Mouse (Mus musculus) bone marrow macrophage, adult 2 months (primary cell): ENCODE results near the gene AC129217.1. TPM values are rescaled to one million over a fixed set of nuclear protein-coding genes. Genes with fewer than 3 reads are reported as not detected.

Experiments
- H3K27ac ChIP-seq: 2 replicates; pipeline ENCODE4 v1.5.1; 2012; ENCODE audit warnings: low read depth, low read length; ENCODE audit not compliant: insufficient read depth
- H3K4me1 ChIP-seq: 2 replicates; pipeline ENCODE4 v1.6.1; 2012; ENCODE audit warnings: low read length; ENCODE audit not compliant: control insufficient read depth, insufficient read depth
- H3K4me3 ChIP-seq: 2 replicates; pipeline ENCODE4 v1.5.1; 2012; ENCODE audit warnings: mild to moderate bottlenecking, low read length, moderate library complexity; ENCODE audit not compliant: insufficient read depth
- CTCF ChIP-seq: IDR thresholded peaks from 2 replicates; pipeline ENCODE4 v1.5.1; 2012; ENCODE audit warnings: low read depth, mild to moderate bottlenecking, low read length, moderate library complexity
- POLR2A ChIP-seq: IDR thresholded peaks from 2 replicates; pipeline ENCODE4 v1.6.1; 2012; ENCODE audit warnings: mild to moderate bottlenecking, low read depth, low read length, borderline replicate concordance
- polyA plus RNA-seq: library from polyadenylated mRNA; stranded (reverse); fragments of >200 nt; gene quantifications from 2 replicates; pipeline ENCODE4 v1.2.4, GENCODE M21; 2012; ENCODE audit not compliant: missing spikeins, insufficient read depth, insufficient read length

The AC129217.1 gene
- polyA plus RNA-seq: 45.4 and 59.2 TPM in 2 replicates

DNA sequence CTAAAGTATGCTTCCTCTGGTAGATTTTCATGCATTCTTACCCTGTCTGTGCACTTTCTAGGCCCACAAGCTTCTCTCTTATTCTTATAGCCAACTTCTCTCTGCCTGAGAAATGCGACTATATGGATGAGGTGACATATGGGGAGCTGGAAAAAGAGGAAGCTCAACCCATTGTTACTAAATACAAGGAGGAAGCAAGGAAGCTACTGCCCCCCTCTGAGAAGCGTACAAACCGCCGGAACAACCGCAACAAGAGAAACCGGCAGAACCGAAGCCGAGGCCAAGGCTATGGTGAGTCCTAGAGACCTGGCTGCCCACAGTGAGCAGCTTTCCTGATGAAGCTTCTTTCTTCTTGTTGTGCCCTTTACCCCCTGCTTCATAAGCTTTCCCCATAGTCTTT lies at the start of gene AC129217.1:
AC129217.1 (plus strand) TSS at position 114 of the 400 bp plus-strand sequence.
- Histone ChIP-seq H3K4me1 (peaks cover 38% of the 10 kb centered on the region), H3K27ac (peak within 1 kb of the TSS; percentile 65), H3K4me3 (peak within 1 kb of the TSS; percentile 14)
- no peak for TF ChIP-seq POLR2A
- no peak for TF ChIP-seq CTCF

DNA sequence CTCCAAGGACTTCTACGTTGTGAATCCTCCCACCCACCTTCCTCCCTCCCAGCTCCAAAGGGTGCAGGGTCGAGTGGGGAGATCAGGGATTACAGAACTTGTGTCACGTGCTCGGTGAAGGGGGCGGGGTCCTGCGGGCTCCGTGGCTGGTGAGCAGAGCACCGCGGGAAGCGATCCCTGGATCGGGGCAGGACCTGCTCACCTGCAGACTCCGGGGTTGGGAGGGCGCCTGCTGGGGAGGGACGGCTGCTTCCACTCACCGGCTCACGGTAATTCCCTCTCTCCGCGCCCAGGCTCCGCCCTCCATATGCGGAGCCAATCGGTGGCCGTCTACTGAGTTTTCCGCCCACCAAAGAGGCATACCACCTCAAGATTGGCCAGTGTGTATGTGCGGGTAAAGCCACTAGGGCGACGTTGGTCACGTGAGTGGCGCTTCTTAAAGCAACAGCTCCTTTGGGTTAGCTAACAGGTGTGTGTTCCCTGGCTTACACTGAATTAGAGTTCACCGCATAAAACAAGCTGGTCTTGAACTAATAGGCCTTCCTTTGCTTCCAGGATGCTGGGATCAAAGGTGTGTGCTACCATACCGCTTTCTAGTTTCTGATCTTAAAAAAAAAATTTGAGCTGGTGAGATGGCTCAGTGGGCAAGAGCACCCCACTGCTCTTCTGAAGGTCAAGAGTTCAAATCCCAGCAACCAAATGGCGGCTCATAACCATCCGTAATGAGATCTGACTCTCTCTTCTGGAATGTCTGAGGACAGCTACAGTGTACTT lies 43.4 kb upstream of the AC129217.1 start, which contains the start of gene Taf6l:
Taf6l (minus strand) TSS at position 410 of the 774 bp plus-strand sequence.
- TF ChIP-seq CTCF (no peak), POLR2A (no peak)
- peak within 1 kb of the TSS; percentile 80 for H3K4me3 ChIP-seq
- peaks cover 5% of the 10 kb centered on the region for H3K4me1 ChIP-seq
- H3K27ac ChIP-seq: peak within 1 kb of the TSS; percentile 43; the same call in 1 of the 2 replicates

- Histone ChIP-seq H3K4me1 (peaks cover 5% of the 10 kb centered on the region), H3K4me3 (no peak overlapping the region), H3K27ac (no peak overlapping the region)
- TF ChIP-seq CTCF (no peak), POLR2A (no peak)
Measured at GRCm38 (mm10) chr19:8788521-8788920, 41.1 kb upstream of the AC129217.1 start.

- Histone ChIP-seq H3K4me3 (no peak overlapping the region), H3K27ac (no peak overlapping the region), H3K4me1 (peaks cover 5% of the 10 kb centered on the region)
- TF ChIP-seq CTCF (no peak), POLR2A (no peak)
Measured at GRCm38 (mm10) chr19:8789171-8789570, 40.4 kb upstream of the AC129217.1 start.

- no peak overlapping the region for H3K4me3 ChIP-seq
- H3K4me1 ChIP-seq: peaks cover 3% of the 10 kb centered on the region
- TF ChIP-seq CTCF: no peak
- TF ChIP-seq POLR2A: no peak
- no peak overlapping the region for H3K27ac ChIP-seq
Measured at GRCm38 (mm10) chr19:8790171-8790570, 39.4 kb upstream of the AC129217.1 start.

DNA sequence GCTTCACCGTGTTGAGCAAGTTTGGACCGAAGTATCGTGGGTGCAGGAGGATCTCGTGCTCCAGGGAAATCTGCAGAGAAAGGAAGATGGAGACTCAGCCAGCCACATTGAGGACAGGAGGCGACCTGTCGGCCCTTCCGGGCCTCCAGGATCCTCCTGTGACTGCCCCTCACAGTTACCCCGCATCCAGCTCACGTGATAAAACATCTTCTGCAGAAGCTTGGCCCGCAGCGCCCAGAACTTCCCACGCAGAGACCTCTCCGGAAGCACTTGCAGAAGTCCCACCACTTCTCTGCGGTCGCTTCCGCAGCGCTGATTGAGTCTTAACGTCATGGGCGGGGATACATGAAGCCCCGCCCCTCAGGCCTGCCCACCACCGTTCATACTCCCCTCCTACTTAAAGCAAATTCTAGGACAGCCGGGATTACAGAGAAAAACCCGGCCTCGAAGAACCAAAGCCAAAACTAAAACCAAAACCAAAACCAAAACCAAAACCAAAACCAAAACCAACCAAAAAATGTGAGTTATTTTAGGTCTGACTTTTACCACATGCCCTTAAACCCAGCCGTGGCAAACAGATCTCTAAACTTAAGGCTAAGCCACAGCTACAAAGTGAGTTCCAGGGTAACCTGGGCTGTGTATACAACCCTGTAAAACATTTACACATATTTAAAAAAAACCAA lies 31.2 kb upstream of the AC129217.1 start, which contains the start of gene Polr2g:
Polr2g (minus strand) TSS at position 314 of the 683 bp plus-strand sequence.
- TF ChIP-seq POLR2A (peak; percentile 35; the same call in 1 of the 2 replicates), CTCF (no peak)
- Histone ChIP-seq H3K4me1 (peaks cover 16% of the 10 kb centered on the region), H3K4me3 (peak within 1 kb of the TSS; percentile 90), H3K27ac (peak within 1 kb of the TSS; percentile 63)

DNA sequence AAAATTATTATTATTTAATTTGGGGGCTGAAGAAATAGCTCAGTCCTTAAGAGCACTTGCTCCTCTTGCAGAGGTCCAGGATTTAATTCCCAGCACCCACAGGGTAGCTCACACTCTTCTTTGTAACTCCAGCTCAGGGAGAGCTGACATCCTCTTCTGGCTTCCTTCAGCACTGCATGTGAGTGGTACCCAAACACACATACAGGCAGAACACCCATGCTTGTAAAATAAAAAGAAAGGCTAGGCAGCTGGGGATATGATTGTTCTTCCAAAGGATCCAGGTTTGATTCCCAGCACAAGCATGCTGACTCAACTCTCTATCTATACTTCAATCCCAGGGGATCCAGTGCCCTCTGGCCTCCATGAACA lies 30.6 kb upstream of the AC129217.1 start:
- TF ChIP-seq POLR2A: no peak
- no peak for TF ChIP-seq CTCF
- peak overlapping the region; percentile 90; the same call in 1 of the 2 replicates for H3K4me3 ChIP-seq
- peaks cover 21% of the 10 kb centered on the region for H3K4me1 ChIP-seq
- peak overlapping the region; percentile 11; the same call in 1 of the 2 replicates for H3K27ac ChIP-seq

GRCm38 (mm10) chr19:8802130-8802821 lies 27.3 kb upstream of the AC129217.1 start, which contains the start of gene Zbtb3:
Zbtb3 (plus strand) TSS chr19:8802555.
- Histone ChIP-seq H3K4me3 (peak within 1 kb of the TSS; percentile 69), H3K4me1 (peaks cover 27% of the 10 kb centered on the region), H3K27ac (peak within 1 kb of the TSS; percentile 59)
- TF ChIP-seq POLR2A (0 out of 2 replicates have a peak, but pooled peaks have one; percentile 32), CTCF (no peak)

GRCm38 (mm10) chr19:8803204-8803780 lies 26.3 kb upstream of the AC129217.1 start:
- TF ChIP-seq CTCF: no peak
- no peak for TF ChIP-seq POLR2A
- H3K27ac ChIP-seq: peak overlapping the region; percentile 14; the same call in 1 of the 2 replicates
- H3K4me3 ChIP-seq: peak overlapping the region; percentile 69; the same call in 1 of the 2 replicates
- peaks cover 27% of the 10 kb centered on the region for H3K4me1 ChIP-seq
